In the genomic region with DNA sequence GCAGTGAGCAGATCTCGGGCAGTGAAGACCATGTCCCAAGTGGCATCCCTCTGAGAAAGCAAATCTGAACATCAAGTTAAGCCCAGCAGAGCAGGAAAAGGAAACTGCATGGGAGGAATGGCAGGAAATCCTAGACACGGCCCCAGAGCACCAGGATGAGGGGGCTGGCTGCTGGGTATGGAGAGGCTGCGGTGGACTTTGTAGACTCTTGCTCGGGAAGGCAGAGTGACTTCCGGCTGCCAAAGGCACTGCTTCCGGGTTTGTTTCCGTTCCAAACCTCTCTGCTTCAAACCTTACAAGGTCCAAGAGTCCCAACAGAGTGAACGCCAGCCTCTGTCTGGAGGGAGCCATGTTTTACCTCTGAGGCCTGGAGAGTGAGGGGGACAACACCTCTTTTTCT, we compare ENCODE assay signal across 10 mouse cellular contexts. TPM values are rescaled to one million over a fixed set of nuclear protein-coding genes. Genes with fewer than 3 reads are reported as not detected.
DNase-seq lines count a peak whose midpoint lies in the region; ATAC-seq and TF ChIP-seq lines count a peak whose summit lies in the region.
"Had no signal": no experiment of that assay in that cellular context is flagged by ENCODE, and none has a peak within 500 bp of the region (broad histone marks: within the 10 kb centered on the region; RNA-seq: fewer than 3 reads in every experiment).

No protein-coding gene starts in this region.

- peak; percentile 68; the same call in 1 of the 2 replicates for TF ChIP-seq EP300 in heart, postnatal 0 days (IDR thresholded peaks at IDR 0.05; ENCODE audit: low read depth)

- no peak for DNase-seq in embryonic facial prominence, embryonic 11.5 days (ENCODE audit: low spot score)
- no peak for DNase-seq in embryonic facial prominence, embryonic 10.5 days (ENCODE audit: low spot score)
- peak; percentile 48 for DNase-seq in R1 (ENCODE audit: low read depth, low spot score)
- no peak for DNase-seq in heart, postnatal 0 days (ENCODE audit: low spot score)
- no peak for DNase-seq in spleen, postnatal 4 days (ENCODE audit: low spot score in 2 of 2)
- DNase-seq in frontal cortex, postnatal 36 days (ENCODE audit: low spot score in 2 of 2) = no peak
- no peak for DNase-seq in layer of hippocampus, adult 8-10 months (ENCODE audit: low spot score in 2 of 2)

- no peak overlapping the region for H3K4me2 ChIP-seq in embryonic facial prominence, embryonic 11.5 days (ENCODE audit: low read depth, low read length)
- no peak overlapping the region for H3K4me2 ChIP-seq in heart, postnatal 0 days (ENCODE audit: low read depth, low read length)
- H3K4me2 ChIP-seq in limb, embryonic 13.5 days (replicated peaks) = no peak overlapping the region

- TF ChIP-seq CTCF in heart, postnatal 0 days (IDR thresholded peaks at IDR 0.05; ENCODE audit: low read depth) = no peak

- H3K27ac ChIP-seq in embryonic facial prominence, embryonic 11.5 days (replicated peaks; ENCODE audit: low read depth, low read length) = no peak overlapping the region
- no peak overlapping the region for H3K27ac ChIP-seq in embryonic facial prominence, embryonic 10.5 days (replicated peaks)
- peak overlapping the region; percentile 74 for H3K27ac ChIP-seq in heart, postnatal 0 days (ENCODE audit: low read depth)
- peak overlapping the region; percentile 10; the same call in 1 of the 2 replicates for H3K27ac ChIP-seq in limb, embryonic 13.5 days

- H3K9me3 ChIP-seq in embryonic facial prominence, embryonic 11.5 days (replicated peaks; ENCODE audit: control insufficient read depth, low read length) = no peaks in the 10 kb centered on the region
- no peaks in the 10 kb centered on the region for H3K9me3 ChIP-seq in embryonic facial prominence, embryonic 10.5 days
- no peaks in the 10 kb centered on the region for H3K9me3 ChIP-seq in heart, postnatal 0 days (replicated peaks; ENCODE audit: control insufficient read depth, low read length)
- no peaks in the 10 kb centered on the region for H3K9me3 ChIP-seq in limb, embryonic 13.5 days

- WGBS in embryonic facial prominence, embryonic 11.5 days = 74% methylated on average over 8 of the region's 8 CpGs
- WGBS in embryonic facial prominence, embryonic 10.5 days = 86% methylated on average over 8 of the region's 8 CpGs
- 61% methylated on average over 8 of the region's 8 CpGs for WGBS in heart, postnatal 0 days
- 85% methylated on average over 8 of the region's 8 CpGs for WGBS in limb, embryonic 13.5 days

- H3K9ac ChIP-seq in embryonic facial prominence, embryonic 11.5 days (replicated peaks; ENCODE audit: low read length) = peak overlapping the region; percentile 25; the same call in 1 of the 2 replicates
- H3K9ac ChIP-seq in heart, postnatal 0 days (replicated peaks; ENCODE audit: low read depth, low read length) = no peak overlapping the region
- H3K9ac ChIP-seq in limb, embryonic 13.5 days = no peak overlapping the region

- H3K27me3 ChIP-seq in embryonic facial prominence, embryonic 11.5 days (ENCODE audit: control insufficient read depth, insufficient read depth, low read length) = no peaks in the 10 kb centered on the region
- no peaks in the 10 kb centered on the region for H3K27me3 ChIP-seq in embryonic facial prominence, embryonic 10.5 days (replicated peaks; ENCODE audit: low read depth, poor library complexity, severe bottlenecking)
- H3K27me3 ChIP-seq in heart, postnatal 0 days (ENCODE audit: control insufficient read depth, insufficient read depth, low read length) = no peaks in the 10 kb centered on the region
- peaks cover 6% of the 10 kb centered on the region; the same call in 1 of the 2 replicates for H3K27me3 ChIP-seq in limb, embryonic 13.5 days

- no peaks in the 10 kb centered on the region for H3K36me3 ChIP-seq in embryonic facial prominence, embryonic 11.5 days (replicated peaks; ENCODE audit: control insufficient read depth, insufficient read depth, low read depth, low read length)
- no peaks in the 10 kb centered on the region for H3K36me3 ChIP-seq in embryonic facial prominence, embryonic 10.5 days (replicated peaks)
- H3K36me3 ChIP-seq in heart, postnatal 0 days (replicated peaks; ENCODE audit: control insufficient read depth, insufficient read depth, low read length) = no peaks in the 10 kb centered on the region
- H3K36me3 ChIP-seq in limb, embryonic 13.5 days = no peaks in the 10 kb centered on the region

- no peak for ATAC-seq in embryonic facial prominence, embryonic 11.5 days (replicated peaks; ENCODE audit: insufficient number of reproducible peaks, low FRiP score, low TSS enrichment, low read depth)
- peak; percentile 43 for ATAC-seq in heart, postnatal 0 days (ENCODE audit: insufficient read depth, low read depth)
- ATAC-seq in limb, embryonic 13.5 days (ENCODE audit: low FRiP score, low read depth) = no peak
- ATAC-seq: midbrain, embryonic 16.5 days had no signal

- H3K4me1 ChIP-seq in embryonic facial prominence, embryonic 11.5 days (ENCODE audit: control insufficient read depth, insufficient read depth, low read length) = no peaks in the 10 kb centered on the region; the same call in 1 of the 2 replicates
- H3K4me1 ChIP-seq in embryonic facial prominence, embryonic 10.5 days = peaks cover 56% of the 10 kb centered on the region
- H3K4me1 ChIP-seq in heart, postnatal 0 days (ENCODE audit: control insufficient read depth, insufficient read depth) = peaks cover 49% of the 10 kb centered on the region
- H3K4me1 ChIP-seq in limb, embryonic 13.5 days = peaks cover 74% of the 10 kb centered on the region

- H3K4me3 ChIP-seq in embryonic facial prominence, embryonic 11.5 days (ENCODE audit: low read depth, low read length) = no peak overlapping the region
- H3K4me3 ChIP-seq in embryonic facial prominence, embryonic 10.5 days = no peak overlapping the region
- H3K4me3 ChIP-seq in heart, postnatal 0 days (ENCODE audit: low read depth, low read length) = no peak overlapping the region
- H3K4me3 ChIP-seq in limb, embryonic 13.5 days = no peak overlapping the region

RNA-seq across cellular contexts. Expression of a gene that starts 16.2 kb away (rescaled TPM):
- polyA plus RNA-seq in embryonic facial prominence, embryonic 11.5 days (2014; fragmentation: Nextera tagmentation; extraction: Ambion mirVana) = 7.5 and 7.9 TPM in 2 replicates
- polyA plus RNA-seq in embryonic facial prominence, embryonic 10.5 days (2016; fragmentation: Nextera tagmentation; extraction: Ambion mirVana) = 6.3 and 8.0 TPM in 2 replicates
- 14.8 and 37.1 TPM in 2 replicates for total RNA-seq in heart, postnatal 0 days (2014; rRNA removed; ENCODE audit: low replicate concordance)
- polyA plus RNA-seq in heart, postnatal 0 days (2015; fragmentation: Nextera tagmentation; extraction: Ambion mirVana) = 16.0 and 16.4 TPM in 2 replicates
- 18.3 and 19.6 TPM in 2 replicates for polyA plus RNA-seq in limb, embryonic 13.5 days (2015; fragmentation: Nextera tagmentation; extraction: Ambion mirVana)
- 10 to 100 TPM in 2 of 4 experiments, 1 to 10 TPM in 2; 2.6 to 16.0 (median 6.7) TPM for total RNA-seq in layer of hippocampus, adult 8-10 months (2022)

RNA-seq across cellular contexts. Expression of a gene that starts 49.8 kb away (rescaled TPM):
- not detected in 2 replicates for polyA plus RNA-seq in embryonic facial prominence, embryonic 11.5 days (2014; fragmentation: Nextera tagmentation; extraction: Ambion mirVana)
- not detected in 2 replicates for polyA plus RNA-seq in embryonic facial prominence, embryonic 10.5 days (2016; fragmentation: Nextera tagmentation; extraction: Ambion mirVana)
- total RNA-seq in heart, postnatal 0 days (2014; rRNA removed; ENCODE audit: low replicate concordance) = not detected in 2 replicates
- not detected in 2 replicates for polyA plus RNA-seq in heart, postnatal 0 days (2015; fragmentation: Nextera tagmentation; extraction: Ambion mirVana)
- not detected in 2 replicates for polyA plus RNA-seq in limb, embryonic 13.5 days (2015; fragmentation: Nextera tagmentation; extraction: Ambion mirVana)
- not detected for total RNA-seq in layer of hippocampus, adult 8-10 months (2022)
- polyA plus RNA-seq: forebrain, embryonic 11.5 days; midbrain, embryonic 16.5 days had no signal

Comparison
In these comparisons a context has a peak if more than half of its experiments do, and no peak if none do; other contexts are left out.
1. H3K27ac ChIP-seq: peak in heart, postnatal 0 days (single experiment) and limb, embryonic 13.5 days (single experiment); none in embryonic facial prominence, embryonic 11.5 days (single experiment) and embryonic facial prominence, embryonic 10.5 days (single experiment).